Mouse (Mus musculus): ENCODE results near the gene Tmem236.

GRCm38 (mm10) chr2:14176460-14177193 lies 2.3 kb downstream of the Tmem236 start:
- TF ChIP-seq CTCF (IDR thresholded peaks at IDR 0.05; ENCODE audit: borderline replicate concordance, insufficient read depth, low read depth, low read length) (no peak), POLR2A (IDR thresholded peaks at IDR 0.05; ENCODE audit: borderline replicate concordance, insufficient read depth, low read length) (no peak)
